Mouse (Mus musculus) frontal cortex, postnatal 36 days (tissue): Measurements from ENCODE around the gene Cars.
"Not testable (repeated sequence)": the region's sequence is repeated elsewhere in the genome, so short reads cannot be mapped to it uniquely, and the experiment has no call there.

Experiments
- DNase-seq, 2 experiments: peaks; one replicate each; pipeline ENCODE4 v3.0.0; 2022; ENCODE audit warnings: low spot score in 2 of 2

Gene Cars

DNA sequence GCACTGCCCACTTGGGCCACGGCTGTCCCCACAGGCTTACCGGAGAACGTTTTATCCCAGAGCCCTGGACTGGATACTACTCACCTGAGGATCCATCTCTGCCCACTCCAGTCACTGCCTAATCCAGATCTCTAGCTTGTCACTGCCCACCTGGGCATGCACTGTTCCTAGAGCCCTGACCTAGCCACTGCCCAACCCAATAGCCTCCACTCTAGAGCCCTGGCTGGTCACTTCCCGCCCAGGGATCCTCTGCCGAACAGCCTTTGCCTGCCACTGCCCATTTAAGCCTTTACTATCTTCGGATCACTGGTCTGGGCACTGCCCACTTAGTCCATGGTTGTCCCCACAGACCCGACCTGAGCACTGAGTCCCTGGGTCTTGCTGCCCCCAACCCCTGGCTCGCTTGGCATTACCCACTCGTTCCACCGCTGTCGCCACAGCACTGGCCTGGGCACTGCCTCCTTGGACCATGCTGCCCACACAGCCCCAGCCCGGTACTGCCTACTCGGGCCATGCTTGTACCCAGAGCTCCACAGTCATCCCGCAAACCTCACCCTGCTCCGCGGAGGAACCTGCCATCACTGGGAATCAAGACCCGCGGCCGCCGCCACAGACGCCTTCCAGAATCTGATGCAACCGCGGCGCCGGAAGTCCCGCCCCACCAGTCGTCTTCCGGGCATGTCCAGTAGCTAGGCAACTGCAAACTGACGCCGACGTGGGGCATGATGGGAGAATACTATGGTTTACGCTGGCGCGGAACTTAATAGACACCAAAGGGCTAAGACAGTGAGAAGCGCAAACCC lies at the start of gene Cars:
Gene Cars, minus strand, starts transcription at position 663 of the 803 bp plus-strand sequence.
- DNase-seq: peak; percentile 93 to 94

DNA sequence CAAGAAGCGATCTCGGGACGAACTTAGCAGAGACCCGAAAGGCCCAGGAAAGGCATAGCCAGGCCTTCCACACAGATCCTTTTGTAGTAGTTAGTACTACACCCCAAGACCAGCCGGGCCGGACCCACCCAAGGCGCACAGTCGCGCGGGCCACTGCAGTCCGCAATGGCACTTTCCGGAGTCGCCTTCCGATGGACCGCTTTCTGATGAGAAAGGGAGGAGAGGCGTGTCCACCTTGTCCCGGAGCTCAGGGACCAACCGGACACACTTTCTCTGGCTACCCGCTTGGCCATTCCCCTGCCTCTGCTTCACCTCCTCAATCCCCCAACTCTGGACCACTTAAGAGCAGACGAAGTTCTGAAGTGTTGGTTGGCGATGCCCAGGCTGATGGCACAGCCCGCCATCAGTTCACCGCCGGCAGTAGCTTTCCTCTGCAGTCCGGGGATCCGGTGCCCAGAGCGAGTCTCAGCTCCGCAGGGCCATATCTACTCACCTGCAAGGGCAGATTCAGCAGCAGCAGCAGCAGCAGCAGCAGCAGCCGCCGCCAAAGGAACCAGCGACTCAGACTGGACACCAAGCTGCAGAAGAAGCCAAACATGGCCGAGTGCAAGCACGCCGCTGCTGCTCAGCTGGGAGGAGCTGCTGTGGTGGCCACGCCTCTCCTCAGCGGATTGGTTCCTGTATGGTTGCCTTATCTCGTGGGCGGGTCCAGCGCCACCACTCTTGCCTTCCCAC lies 49.3 kb upstream of the Cars start, which contains the start of gene Tnfrsf22:
Gene Tnfrsf22, minus strand, starts transcription at position 628 of the 735 bp plus-strand sequence.
- peak; percentile 62 to 74 for DNase-seq

DNA sequence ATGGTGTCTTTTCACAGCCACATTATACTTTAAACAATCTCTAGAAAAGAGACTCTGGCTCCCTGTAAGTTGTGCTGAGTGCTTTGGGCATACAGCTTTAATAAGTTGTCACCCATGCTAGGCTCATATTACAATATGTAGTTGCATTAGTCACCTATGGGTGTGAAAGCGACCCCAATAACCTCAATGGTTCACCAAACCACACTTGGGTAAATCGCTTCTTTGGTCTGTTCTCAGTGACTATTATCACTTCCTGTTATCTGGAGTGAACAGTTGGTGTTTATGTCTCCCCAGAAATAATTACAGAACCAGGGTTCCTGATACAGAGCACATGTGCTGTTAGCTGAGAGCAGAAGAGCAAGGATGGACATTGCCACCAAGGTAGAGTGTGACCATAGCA lies 44.1 kb upstream of the Cars start:
- not testable (repeated sequence) for DNase-seq

DNA sequence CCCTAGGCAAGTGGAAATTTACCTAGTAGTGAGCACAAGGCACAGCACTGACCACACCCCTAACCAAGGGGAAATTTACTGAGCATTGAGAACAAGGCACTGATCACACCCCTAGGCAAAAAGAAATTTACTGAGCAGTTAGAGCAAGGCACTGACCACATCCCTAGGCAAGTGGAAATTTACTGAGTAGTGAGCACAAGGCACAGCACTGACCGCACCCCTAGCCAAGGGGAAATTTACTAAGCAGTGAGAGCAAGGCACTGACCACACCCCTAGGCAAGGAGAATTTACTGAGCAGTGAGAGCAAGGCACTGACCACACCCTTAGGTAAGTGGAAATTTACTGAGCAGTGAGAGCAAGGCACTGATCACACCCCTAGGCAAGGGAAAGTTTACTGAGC lies 36.8 kb upstream of the Cars start:
- DNase-seq: no peak

DNA sequence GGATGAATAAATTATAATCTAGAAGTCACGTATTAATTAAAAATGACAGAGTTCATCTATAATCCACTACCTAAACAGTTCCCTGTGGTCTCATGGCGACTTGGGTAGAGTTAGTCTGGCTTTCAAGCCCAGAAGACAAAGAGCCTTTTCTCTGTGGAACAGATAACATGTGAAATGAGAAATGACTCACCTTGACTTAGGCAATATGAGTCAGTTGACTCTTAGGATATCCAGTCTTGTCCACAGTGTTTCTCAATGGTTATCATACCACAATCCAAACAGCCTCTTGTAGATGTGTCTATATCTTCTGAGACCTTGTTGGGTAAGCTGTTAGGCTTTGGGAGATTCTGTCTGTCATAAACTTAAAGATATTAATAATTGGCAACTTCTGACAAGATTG lies 31.6 kb upstream of the Cars start:
- no peak for DNase-seq

DNA sequence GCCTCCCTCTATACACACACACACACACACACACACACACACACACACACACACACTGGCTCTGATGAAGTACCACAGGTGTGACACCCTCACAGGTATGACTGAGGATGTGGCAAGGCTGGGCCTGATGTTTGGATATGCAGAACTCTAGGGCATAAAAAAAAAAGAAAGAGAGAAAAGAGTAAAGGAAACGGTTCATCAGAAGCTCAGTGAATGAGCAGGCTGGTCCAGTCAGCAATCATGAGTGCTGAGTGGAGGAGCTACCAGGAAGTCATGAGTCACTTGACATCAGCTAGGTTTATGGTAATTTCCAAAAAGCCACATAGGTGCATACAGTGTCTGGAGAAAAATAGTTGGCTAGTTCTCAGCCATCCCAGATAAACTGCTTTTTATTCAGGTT lies 29.6 kb upstream of the Cars start:
- no peak for DNase-seq

DNA sequence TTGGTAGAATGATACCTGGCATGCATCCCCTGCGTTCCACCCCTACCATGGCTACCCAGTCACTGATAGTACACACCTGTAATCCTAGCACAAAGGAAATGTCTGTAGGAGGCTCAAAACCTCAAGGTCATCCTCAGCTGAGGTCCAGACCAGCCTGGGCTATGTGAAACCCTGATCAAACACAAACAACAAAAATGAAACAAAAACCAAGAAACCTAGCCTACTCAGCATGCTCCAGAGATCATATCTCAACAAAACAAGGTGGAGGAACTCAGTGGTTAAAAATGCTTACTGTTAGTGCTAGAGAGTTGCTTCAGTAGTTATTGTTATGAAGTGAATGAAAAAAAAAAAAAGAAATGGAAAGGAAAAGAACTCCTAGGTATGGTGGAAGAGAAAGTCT lies 28.6 kb upstream of the Cars start, which contains the start of gene Tnfrsf26:
Gene Tnfrsf26, minus strand, starts transcription at position 183 of the 400 bp plus-strand sequence.
- DNase-seq: no peak

DNA sequence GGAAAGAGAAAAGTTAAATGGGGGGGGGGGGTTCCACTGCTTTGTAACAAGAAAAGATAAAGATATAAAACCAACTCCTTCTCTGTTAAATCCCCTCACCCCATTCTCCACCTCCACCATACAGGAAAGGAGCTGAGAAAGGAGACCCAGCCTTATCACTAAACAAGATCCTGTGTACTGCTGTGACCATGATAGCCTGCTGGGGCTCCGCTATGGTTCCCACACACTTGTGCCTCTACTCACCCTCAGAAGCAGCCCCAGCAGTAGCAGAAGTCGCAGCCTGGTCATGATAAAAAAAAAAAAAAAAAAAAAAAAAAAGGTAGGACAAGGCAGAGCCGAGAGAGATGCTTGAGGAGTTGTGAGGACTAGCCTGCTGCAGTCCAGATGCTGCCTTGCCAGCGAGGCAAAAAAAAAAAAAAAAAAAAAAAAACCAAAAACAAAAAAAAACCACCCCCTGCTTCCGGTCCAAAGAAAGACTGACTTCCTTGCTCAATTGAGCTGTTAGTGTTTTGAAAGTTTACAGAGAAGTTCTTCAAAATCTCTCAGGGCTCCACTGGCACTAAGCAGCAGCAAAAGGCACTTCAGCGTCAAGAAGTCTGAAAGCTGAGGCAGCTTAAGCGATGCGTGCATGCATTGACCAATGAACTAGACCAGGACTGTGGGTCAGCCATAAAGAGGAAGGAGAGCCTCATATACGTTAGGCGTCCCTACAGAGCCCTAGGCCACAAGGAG lies 27.8 kb upstream of the Cars start:
- no peak for DNase-seq

DNA sequence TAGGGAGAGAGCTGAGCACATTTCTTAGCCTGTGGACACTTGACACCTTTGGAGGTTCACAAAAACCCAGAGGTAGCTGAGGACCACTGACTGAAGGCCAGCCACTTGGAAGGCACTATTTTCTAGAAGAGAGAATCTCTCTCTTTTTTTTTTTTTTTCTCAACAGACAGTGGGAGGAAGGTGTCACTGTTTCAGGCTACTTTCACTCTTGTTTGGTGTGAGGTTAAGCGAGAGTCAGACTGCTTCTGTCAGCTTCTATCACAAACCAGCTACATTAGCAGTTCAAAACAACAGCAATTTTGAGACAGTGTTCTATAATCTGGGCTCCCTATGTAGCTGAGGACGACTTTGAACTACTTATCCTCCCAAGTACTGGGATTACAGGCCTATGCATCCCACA lies 26.3 kb upstream of the Cars start:
- DNase-seq: no peak

DNA sequence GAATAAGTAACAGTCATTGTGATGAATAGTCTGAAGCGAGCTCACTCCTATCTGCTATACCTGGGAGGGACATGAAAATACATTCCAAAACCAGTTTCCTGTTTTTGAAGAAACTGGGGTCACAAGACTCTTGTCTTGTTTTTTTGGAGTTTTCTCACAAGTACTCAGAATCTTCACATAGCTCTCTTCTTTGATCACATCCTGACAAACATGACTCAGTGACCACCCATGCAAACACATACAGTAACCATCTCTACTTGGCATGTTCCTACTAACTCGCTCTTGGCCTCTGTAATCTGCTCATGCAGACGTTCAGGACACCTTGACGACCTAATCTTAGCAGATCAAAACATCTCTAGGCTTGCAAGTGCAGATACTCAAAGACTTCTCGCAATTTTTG lies 25.3 kb upstream of the Cars start:
- no peak for DNase-seq

DNA sequence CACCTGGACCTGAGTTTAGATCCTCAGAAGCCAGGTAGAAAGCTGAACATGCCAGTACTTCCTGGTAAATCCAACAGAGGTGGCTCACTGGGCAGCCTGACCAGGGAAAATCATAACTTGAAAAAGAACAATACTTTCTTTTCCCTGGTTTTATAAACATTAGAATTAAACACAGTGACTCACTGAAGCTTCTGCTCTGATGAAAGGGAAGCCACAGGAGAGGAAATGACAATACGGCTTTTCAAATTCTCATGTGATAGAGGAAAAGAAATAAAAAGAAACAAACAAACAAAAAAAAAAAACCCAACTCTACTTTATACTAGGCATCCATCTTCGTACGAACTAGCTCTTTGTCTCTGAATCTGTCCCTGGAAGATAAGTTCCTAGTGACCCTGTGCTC lies 24.7 kb upstream of the Cars start:
- no peak for DNase-seq

DNA sequence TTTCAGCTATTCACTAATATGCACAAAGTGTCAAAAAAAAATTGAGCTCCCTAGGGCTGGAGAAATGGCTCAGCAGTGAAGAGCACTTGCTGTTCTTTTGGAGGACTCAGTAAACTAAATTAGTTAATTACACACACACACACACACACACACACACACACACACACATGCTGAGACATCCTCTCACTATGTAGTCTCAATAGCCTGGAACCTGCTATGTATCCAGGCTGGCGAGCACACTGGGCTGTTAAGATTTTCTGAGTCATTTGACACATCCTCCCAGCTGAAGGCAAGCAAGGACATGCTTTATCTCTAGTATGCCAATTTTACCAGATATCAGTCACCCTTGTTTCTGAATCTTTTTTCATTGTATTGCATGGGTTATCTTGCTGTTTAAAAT lies 21.1 kb upstream of the Cars start:
- peak in 1 of 2 experiments; percentile 13 for DNase-seq

DNA sequence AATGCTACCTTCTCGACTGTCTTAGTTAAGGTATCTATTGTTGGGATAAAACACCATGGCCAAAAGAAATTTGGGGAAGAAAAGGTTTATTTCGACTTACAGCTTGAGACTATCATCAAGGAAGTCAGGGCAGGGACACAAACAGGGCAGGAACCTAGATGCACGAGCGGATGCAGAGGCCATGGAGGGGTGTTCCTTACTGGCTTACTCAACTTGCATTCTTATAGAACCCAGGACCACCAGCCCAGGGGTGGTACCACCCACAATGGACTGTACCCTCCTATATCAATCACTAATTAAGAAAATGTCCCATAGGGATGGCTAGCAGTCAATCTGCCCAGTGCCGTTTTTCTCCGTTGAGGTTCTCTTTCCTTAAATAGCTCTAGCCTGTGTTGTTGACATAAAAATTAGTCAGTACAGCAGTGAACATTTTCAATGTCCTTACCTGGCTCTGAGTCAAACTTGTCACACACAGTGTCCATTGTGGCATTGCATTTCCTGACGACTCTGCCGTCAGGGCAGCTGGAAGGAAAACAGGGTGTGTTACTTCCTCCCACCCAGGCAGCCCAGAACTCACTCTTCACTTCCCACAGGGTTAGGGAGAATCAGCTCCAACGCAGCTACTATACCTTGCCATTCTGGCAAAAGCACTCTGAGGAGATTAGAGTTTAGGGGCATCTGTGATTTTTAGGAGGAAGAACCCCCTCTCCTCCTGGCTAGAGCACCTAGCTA lies 14.7 kb upstream of the Cars start:
- DNase-seq: no peak

DNA sequence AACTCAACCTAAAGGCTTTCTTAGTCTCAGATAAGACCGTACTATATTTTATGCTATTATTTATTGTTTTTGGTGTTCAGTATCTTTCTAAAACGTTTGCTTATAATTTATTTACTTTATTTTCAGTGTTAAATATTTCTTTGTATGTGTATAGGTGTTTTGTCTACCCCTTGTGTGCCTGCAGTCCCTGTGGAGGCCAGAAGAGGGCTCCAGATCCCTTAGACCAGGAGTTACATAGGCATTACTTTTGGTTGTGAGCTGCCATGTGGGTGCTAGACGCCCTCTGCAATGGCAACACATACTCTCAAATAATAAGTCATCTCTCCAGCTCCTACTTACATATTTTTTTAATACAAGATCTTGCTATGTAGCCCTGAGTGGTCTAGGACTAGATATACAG lies 12.3 kb upstream of the Cars start:
- DNase-seq: no peak

DNA sequence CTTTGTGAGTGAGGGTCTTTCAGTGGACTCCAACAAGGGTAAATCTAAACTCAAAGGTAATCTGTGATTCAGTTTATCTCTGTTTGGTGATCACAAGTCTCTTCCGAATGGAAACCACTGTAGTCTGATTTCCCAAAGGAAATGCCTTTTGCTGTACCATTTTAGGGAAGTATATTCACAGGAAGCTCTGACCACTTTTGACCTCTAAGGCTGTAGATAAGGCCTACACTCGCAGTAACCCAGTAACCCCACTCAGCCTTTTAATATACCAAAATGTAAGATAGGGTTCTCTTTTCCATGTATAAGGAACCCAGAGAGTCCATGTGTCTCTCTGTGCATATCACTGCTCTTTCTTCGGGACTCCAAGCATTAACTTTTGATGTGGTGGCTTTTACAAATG lies 5.4 kb upstream of the Cars start:
- DNase-seq: no peak

DNA sequence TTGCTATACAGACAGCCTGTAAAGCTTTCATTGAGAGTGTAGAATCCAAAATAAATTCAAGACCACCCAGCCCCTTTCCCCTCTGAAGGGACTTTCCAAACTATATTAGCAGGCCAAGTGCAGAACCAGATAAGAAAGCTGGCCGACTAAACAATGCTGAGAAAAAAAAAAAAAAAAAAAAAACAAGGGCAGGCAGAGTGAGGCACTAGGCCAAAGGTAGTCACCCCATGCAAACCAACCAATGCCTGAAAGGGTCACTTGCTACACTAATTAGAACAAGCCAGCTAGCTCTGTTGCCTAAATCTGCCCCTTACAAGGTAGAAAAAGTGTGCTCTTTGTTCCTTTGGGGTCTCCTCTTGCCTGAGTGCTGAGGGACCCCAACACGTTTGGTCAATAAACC lies 5.0 kb upstream of the Cars start:
- DNase-seq: no peak

DNA sequence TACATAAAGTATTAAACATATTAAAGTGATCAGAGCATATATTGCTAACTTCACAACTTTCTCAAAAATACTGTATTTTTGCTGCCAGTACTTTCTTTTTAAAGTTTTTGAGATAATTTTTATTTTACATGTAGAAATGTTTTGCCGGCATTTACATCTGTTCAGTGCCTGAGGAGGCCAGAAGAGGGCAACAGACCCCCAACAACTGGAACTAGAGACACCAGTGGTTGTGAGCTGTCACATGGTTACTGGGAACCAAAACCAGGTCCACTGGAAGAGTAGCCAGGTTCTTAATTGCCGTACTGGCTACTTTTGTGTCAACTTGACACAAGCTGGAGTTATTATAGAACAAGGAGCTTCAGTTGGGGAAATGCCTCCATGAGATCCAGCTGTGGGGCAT lies 1.8 kb upstream of the Cars start:
- DNase-seq: no peak

DNA sequence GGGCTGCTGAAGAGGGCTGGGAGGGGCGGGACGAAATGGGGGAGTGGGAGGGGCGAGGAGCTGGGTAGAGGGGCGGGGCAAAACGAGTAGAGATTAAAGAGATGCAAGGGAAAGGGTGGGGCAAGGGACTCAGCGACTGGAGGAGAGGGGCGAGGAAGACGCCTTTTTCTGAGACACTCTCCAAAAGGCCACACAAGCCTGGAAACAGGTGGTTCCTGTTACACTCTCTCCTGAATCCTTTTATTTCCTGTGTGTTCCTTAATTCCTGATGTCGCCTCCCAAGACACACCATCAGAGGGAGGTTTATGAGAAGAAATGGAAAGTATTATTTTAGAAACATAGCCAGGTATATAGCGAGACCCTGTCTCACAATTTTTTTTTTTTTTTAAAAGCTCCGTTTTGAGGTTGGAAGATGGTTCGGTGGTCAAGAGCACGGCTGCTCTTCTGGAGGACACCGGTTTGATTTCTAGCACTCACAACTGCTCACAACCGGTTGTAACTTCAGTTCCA lies 396 bp upstream of the Cars start:
- no peak for DNase-seq

DNA sequence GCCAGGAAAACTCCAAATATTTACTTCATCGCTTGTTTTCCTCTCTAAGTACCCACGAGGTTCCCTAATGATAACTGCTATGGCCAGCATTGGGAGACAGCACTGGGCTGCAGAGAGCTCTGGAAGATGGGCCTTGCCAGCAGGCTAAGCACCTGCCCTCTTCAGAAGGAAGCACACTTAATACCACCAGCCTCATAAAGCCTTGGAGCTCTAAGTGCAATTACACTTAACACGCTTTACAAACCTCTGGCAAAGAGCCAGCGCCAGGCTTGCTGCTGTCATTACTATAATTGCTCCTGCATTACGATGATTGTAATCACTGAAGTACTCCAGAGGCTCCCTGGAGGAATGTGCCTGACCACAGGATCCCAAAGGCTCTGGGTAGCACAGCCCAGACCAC lies 5.0 kb downstream of the Cars start:
- no peak for DNase-seq

DNA sequence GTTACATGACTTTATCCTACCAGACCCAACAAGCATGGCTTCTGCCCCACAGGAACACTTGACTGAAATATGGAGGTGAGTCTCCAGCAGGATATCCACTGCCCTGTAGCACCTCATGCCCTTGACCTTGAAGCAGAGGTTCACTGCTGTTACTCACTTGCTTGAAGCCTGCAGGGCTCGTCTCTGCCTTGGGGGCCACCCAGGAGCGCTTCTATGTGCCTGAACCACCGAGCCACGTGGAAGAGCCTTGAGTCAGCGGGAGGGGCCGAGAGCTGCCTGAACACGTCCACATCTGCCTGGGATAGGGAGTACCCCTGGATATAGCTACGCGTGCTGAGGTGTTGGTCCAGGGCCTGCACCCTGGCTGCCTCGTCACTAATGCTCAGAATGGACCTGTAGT lies 7.6 kb downstream of the Cars start:
- DNase-seq: no peak

DNA sequence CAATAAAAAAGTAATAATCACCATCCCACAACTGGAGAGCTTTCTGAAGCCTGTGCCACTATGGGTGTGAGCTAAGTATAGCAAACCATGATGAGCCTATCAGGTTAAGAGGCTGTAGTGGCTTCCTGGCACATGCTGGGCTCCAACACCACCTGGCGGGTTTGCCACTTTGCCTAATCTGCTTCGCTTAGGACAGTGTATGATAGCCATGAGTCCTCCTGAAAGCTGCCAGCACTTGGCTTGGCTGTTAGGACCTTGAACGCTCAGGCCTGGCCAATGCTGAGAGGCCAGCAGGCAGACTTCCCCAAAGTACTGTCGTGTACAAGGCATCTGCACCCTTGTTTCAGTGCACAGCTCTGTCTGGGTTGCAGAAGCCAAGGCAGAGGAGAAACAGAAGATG lies 11.9 kb downstream of the Cars start:
- no peak for DNase-seq

DNA sequence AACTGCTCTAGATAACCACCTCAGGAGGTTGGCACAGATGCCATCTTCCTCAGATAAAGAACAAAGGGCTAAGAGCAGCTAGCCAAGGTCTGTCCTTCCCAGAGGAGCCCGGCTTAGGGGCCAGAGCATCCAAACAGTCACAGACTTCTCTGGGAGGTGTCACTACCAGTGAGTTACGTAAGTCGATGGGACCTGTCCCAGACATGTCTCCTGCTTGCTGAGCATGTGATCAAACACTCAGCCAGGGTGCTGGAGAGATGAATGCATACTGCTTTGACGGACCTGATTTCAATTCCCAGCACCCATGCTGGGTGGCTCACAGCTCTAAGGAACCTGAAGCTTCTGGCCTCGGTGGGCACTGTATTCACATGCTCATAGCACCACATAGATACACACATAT lies 12.3 kb downstream of the Cars start:
- DNase-seq: no peak
